Mouse (Mus musculus) layer of hippocampus, postnatal 25 days (tissue): ENCODE data around the gene Ifna7. TPM values are rescaled to one million over a fixed set of nuclear protein-coding genes. Genes with fewer than 3 reads are reported as not detected.

ENCODE experiments used
- DNase-seq, 2 experiments: peaks; one replicate each; pipeline ENCODE4 v3.0.0; 2022; ENCODE audit warnings: mixed read lengths in 2 of 2, low spot score in 1 of 2; ENCODE audit errors: extremely low spot score in 1 of 2
- total RNA-seq, 2 experiments: library from RNA; stranded (reverse); gene quantifications; 2 replicates each; pipeline ENCODE4 v1.2.3; 2021

Ifna7 gene
- total RNA-seq, 2 experiments from 2014 or later: not detected

GRCm38 (mm10) chr4:88838828-88839227 lies 22.8 kb downstream of the Ifna7 start:
- peak in 1 of 2 experiments; percentile 13 for DNase-seq

GRCm38 (mm10) chr4:88840058-88840457 lies 24.0 kb downstream of the Ifna7 start:
- DNase-seq: no peak

- no peak for DNase-seq
Measured at GRCm38 (mm10) chr4:88841438-88841911, 25.4 kb downstream of the Ifna7 start, which contains the start of gene Ifna4. TSS of gene Ifna4 (plus strand) at chr4:88841861.

- DNase-seq: no peak
Measured at GRCm38 (mm10) chr4:88845334-88845733, 29.3 kb downstream of the Ifna7 start.

- DNase-seq: no peak
Measured at GRCm38 (mm10) chr4:88849698-88850097, 33.7 kb downstream of the Ifna7 start, which contains the start of gene Ifna1. TSS of gene Ifna1 (plus strand) at chr4:88850087.

GRCm38 (mm10) chr4:88851026-88851763 lies 35.2 kb downstream of the Ifna7 start:
- no peak for DNase-seq

- no peak for DNase-seq
Measured at GRCm38 (mm10) chr4:88859214-88859613, 43.2 kb downstream of the Ifna7 start.

GRCm38 (mm10) chr4:88863309-88863708 lies 47.3 kb downstream of the Ifna7 start:
- DNase-seq: no peak

- DNase-seq: no peak
Measured at GRCm38 (mm10) chr4:88864599-88864998, 48.6 kb downstream of the Ifna7 start.

- DNase-seq: no peak
Measured at GRCm38 (mm10) chr4:88865011-88865569, 49.1 kb downstream of the Ifna7 start.

Other genes starting within 250 kb of the Ifna7 start
- not detected for gene Ifna14, start 244.4 kb upstream of the Ifna7 start, total RNA-seq
- not detected for gene Ifna9, start 223.8 kb upstream of the Ifna7 start, total RNA-seq
- gene Ifna12, start 212.9 kb upstream of the Ifna7 start, total RNA-seq: not detected
- gene C87499, start 181.8 kb upstream of the Ifna7 start, total RNA-seq: not detected
- gene Ifna13, start 171.8 kb upstream of the Ifna7 start, total RNA-seq: not detected
- gene Ifna16, start 139.3 kb upstream of the Ifna7 start, total RNA-seq: not detected
- gene Ifna2, start 132.3 kb upstream of the Ifna7 start, total RNA-seq: not detected
- not detected for gene Ifnab, start 124.9 kb upstream of the Ifna7 start, total RNA-seq
- gene Gm26566, start 94.4 kb upstream of the Ifna7 start, total RNA-seq: 1 to 10 TPM; 1.4 to 1.8 TPM
- gene Klhl9, start 93.8 kb upstream of the Ifna7 start, total RNA-seq: 100 to 1,000 TPM; 105 to 109 TPM
- gene Gm13271, start 61.4 kb upstream of the Ifna7 start, total RNA-seq: not detected
- gene Gm13283, start 56.1 kb upstream of the Ifna7 start, total RNA-seq: not detected
- gene Gm13290, start 42.4 kb upstream of the Ifna7 start, total RNA-seq: not detected
- not detected for gene Gm13289, start 39.3 kb upstream of the Ifna7 start, total RNA-seq
- not detected for gene Gm13272, start 36.4 kb upstream of the Ifna7 start, total RNA-seq
- not detected for gene Ifnz, start 34.1 kb upstream of the Ifna7 start, total RNA-seq
- not detected for gene Gm13276, start 30.5 kb upstream of the Ifna7 start, total RNA-seq
- gene Gm13277, start 27.6 kb upstream of the Ifna7 start, total RNA-seq: not detected
- gene Gm13278, start 24.7 kb upstream of the Ifna7 start, total RNA-seq: not detected
- gene Gm13275, start 21.7 kb upstream of the Ifna7 start, total RNA-seq: not detected
- gene Gm13279, start 18.8 kb upstream of the Ifna7 start, total RNA-seq: not detected
- gene Gm13285, start 16.6 kb upstream of the Ifna7 start, total RNA-seq: not detected
- gene Gm13287, start 13.0 kb upstream of the Ifna7 start, total RNA-seq: not detected
- gene Gm13288, start 10.7 kb upstream of the Ifna7 start, total RNA-seq: not detected
- not detected for gene Ifna11, start 3.7 kb downstream of the Ifna7 start, total RNA-seq
- gene Ifna6, start 11.2 kb downstream of the Ifna7 start, total RNA-seq: not detected
- gene Ifna5, start 19.3 kb downstream of the Ifna7 start, total RNA-seq: not detected
- gene Ifna4, start 25.6 kb downstream of the Ifna7 start, total RNA-seq: not detected
- gene Ifna1, start 33.9 kb downstream of the Ifna7 start, total RNA-seq: not detected
- gene Ifne, start 64.0 kb downstream of the Ifna7 start, total RNA-seq: not detected